Comparison of ENCODE assay signal across 8 mouse cellular contexts in genomic region chr11:44685911-44686361, GRCm38 (mm10).
DNase-seq lines count a peak whose midpoint lies in the region.

No protein-coding gene starts in this region.

- H3K27ac ChIP-seq in embryonic facial prominence, embryonic 10.5 days (replicated peaks): peak overlapping the region; percentile 5

- peaks cover 65% of the 10 kb centered on the region for H3K4me1 ChIP-seq in embryonic facial prominence, embryonic 10.5 days

- peak; percentile 13 for DNase-seq in gastrocnemius, postnatal 14 days
- DNase-seq in gastrocnemius, postnatal 4 days (ENCODE audit: low spot score in 2 of 2): no peak
- peak; percentile 31 for DNase-seq in embryonic facial prominence, embryonic 10.5 days (ENCODE audit: low spot score)
- DNase-seq in kidney, adult 9 months: peak; percentile 57
- DNase-seq in lung, postnatal 4 days: peak; percentile 38 to 40
- no peak for DNase-seq in layer of hippocampus, postnatal 14 days (ENCODE audit: low spot score in 2 of 2)
- no peak for DNase-seq in adipocyte (ENCODE audit: low spot score)
- DNase-seq in cerebellum, adult 8-10 months: no peak

- H3K27me3 ChIP-seq in embryonic facial prominence, embryonic 10.5 days (replicated peaks; ENCODE audit: low read depth, poor library complexity, severe bottlenecking): 0 out of 2 replicates have a peak, but pooled peaks cover 4% of the 10 kb centered on the region

- intact Hi-C loops in gastrocnemius, postnatal 14 days (cut with DNase I; ENCODE audit: low total_unique reads): no loop called here

- H3K36me3 ChIP-seq in embryonic facial prominence, embryonic 10.5 days (replicated peaks): no peaks in the 10 kb centered on the region

- 0 out of 2 replicates have a peak overlapping the region, but pooled peaks have one; percentile 13 for H3K4me3 ChIP-seq in embryonic facial prominence, embryonic 10.5 days

- 32% methylated on average over 21 of the region's 21 CpGs for WGBS in embryonic facial prominence, embryonic 10.5 days

- no peaks in the 10 kb centered on the region for H3K9me3 ChIP-seq in embryonic facial prominence, embryonic 10.5 days

Comparison
In these comparisons a context has a peak if more than half of its experiments do, and no peak if none do; other contexts are left out.
1. DNase-seq: peak in gastrocnemius, postnatal 14 days (single experiment), embryonic facial prominence, embryonic 10.5 days (single experiment), kidney, adult 9 months (single experiment) and lung, postnatal 4 days (2 of 2); none in gastrocnemius, postnatal 4 days (0 of 2), layer of hippocampus, postnatal 14 days (0 of 2), adipocyte (single experiment) and cerebellum, adult 8-10 months (single experiment).